Mouse (Mus musculus) embryonic stem cell, embryonic (primary cell): ENCODE data around the gene Stk17b.
"Not testable (repeated sequence)": the region's sequence is repeated elsewhere in the genome, so short reads cannot be mapped to it uniquely, and the experiment has no call there.

Experiments
- CTCF ChIA-PET, 4 experiments: fragments of 300-600 bp in 2 of 4; fragments of 350-600 bp in 2 of 4; sonication (Branson Sonifier 250); formaldehyde crosslinking; loops; one replicate each; lab custom pipeline; 2022; ENCODE audit warnings: inconsistent platforms in 2 of 4; lab: Charles Lee
- POLR2A ChIA-PET, 4 experiments: fragments of 300-600 bp in 2 of 4; fragments of 350-600 bp in 2 of 4; sonication (Branson Sonifier 250); formaldehyde crosslinking; loops; one replicate each; lab custom pipeline; 2022; ENCODE audit warnings: antibody characterized with exemption in 4 of 4, inconsistent platforms in 1 of 4; lab: Charles Lee

The Stk17b gene

GRCm38 (mm10) chr1:53795081-53795480, 10.1 kb upstream of the Stk17b start:
- ChIA-PET CTCF (no interaction called here), POLR2A (interaction anchor here in 1 of 4 experiments (1.4 kb wide), 1 partner anchor 16 kb away, joined by 3 read pairs; no protein-coding TSS in a partner anchor)

GRCm38 (mm10) chr1:53794279-53794678, 9.3 kb upstream of the Stk17b start:
- POLR2A ChIA-PET: interaction anchor here in 1 of 4 experiments (1.2 to 1.3 kb wide), 2 partner anchors 9 to 44 kb away, joined by 3 to 4 read pairs; partner anchors contain the start of gene Stk17b
- CTCF ChIA-PET: no interaction called here

- ChIA-PET POLR2A (interaction anchor here in 1 of 4 experiments (1.1 kb wide), 1 partner anchor 9 kb away, joined by 3 read pairs; no protein-coding TSS in a partner anchor), CTCF (no interaction called here)
Measured at GRCm38 (mm10) chr1:53791343-53791742, 6.3 kb upstream of the Stk17b start.

- CTCF ChIA-PET: no interaction called here
- POLR2A ChIA-PET: interaction anchor here in 3 of 4 experiments (0.7 to 2.8 kb wide), 12 partner anchors 12 to 466 kb away, joined by 3 to 12 read pairs (median 3); partner anchors contain the start of gene Ccdc150 (in 1 of the 3)
Measured at GRCm38 (mm10) chr1:53784291-53784720, 718 bp downstream of the Stk17b start.

- POLR2A ChIA-PET: interaction anchor here in 3 of 4 experiments (0.6 to 1.3 kb wide), 5 partner anchors 8 to 33 kb away, joined by 3 read pairs; no protein-coding TSS in a partner anchor
- CTCF ChIA-PET: no interaction called here
Measured at GRCm38 (mm10) chr1:53782956-53783355, 2.1 kb downstream of the Stk17b start.

GRCm38 (mm10) chr1:53782079-53782478, 2.9 kb downstream of the Stk17b start:
- CTCF ChIA-PET: no interaction called here

GRCm38 (mm10) chr1:53781311-53781710, 3.7 kb downstream of the Stk17b start:
- ChIA-PET POLR2A (interaction anchor here in 2 of 4 experiments (0.6 kb wide), 2 partner anchors 8 to 1854 kb away, joined by 3 to 7 read pairs; no protein-coding TSS in a partner anchor), CTCF (no interaction called here)

More at GRCm38 (mm10) chr1:53782079-53782478, 2.9 kb downstream of the Stk17b start:
- POLR2A ChIA-PET: no interaction called here

GRCm38 (mm10) chr1:53776176-53776905, 8.7 kb downstream of the Stk17b start:
- CTCF ChIA-PET: no interaction called here
- POLR2A ChIA-PET: interaction anchor here in 2 of 4 experiments (0.6 to 1.1 kb wide), 3 partner anchors 9 to 22 kb away, joined by 3 to 4 read pairs (median 3); no protein-coding TSS in a partner anchor

- CTCF ChIA-PET: no interaction called here
Measured at GRCm38 (mm10) chr1:53775545-53775944, 9.5 kb downstream of the Stk17b start.

GRCm38 (mm10) chr1:53775036-53775435, 10.0 kb downstream of the Stk17b start:
- CTCF ChIA-PET: no interaction called here
- POLR2A ChIA-PET: interaction anchor here in 2 of 4 experiments (1.1 to 1.5 kb wide), 4 partner anchors 8 to 25 kb away, joined by 3 to 5 read pairs (median 3); no protein-coding TSS in a partner anchor

More at GRCm38 (mm10) chr1:53775545-53775944, 9.5 kb downstream of the Stk17b start:
- POLR2A ChIA-PET: interaction anchor here in 1 of 4 experiments (1.5 kb wide), 1 partner anchor 26 kb away, joined by 5 read pairs; no protein-coding TSS in a partner anchor

- CTCF ChIA-PET: no interaction called here
- POLR2A ChIA-PET: interaction anchor here in 2 of 4 experiments (1.1 to 1.5 kb wide), 4 partner anchors 9 to 25 kb away, joined by 3 to 5 read pairs (median 3); no protein-coding TSS in a partner anchor
Measured at GRCm38 (mm10) chr1:53774571-53774970, 10.5 kb downstream of the Stk17b start.

- CTCF ChIA-PET: no interaction called here
- POLR2A ChIA-PET: interaction anchor here in 3 of 4 experiments (0.6 to 1.5 kb wide), 5 partner anchors 8 to 24 kb away, joined by 3 to 5 read pairs (median 3); no protein-coding TSS in a partner anchor
Measured at GRCm38 (mm10) chr1:53773994-53774393, 11.0 kb downstream of the Stk17b start.

- ChIA-PET POLR2A (interaction anchor here in 2 of 4 experiments (0.5 to 1.5 kb wide), 5 partner anchors 8 to 944 kb away, joined by 3 to 4 read pairs (median 3); partner anchors contain the start of gene Stk17b (in 1 of the 2)), CTCF (no interaction called here)
Measured at GRCm38 (mm10) chr1:53772967-53773366, 12.1 kb downstream of the Stk17b start.

- POLR2A ChIA-PET: interaction anchor here in 1 of 4 experiments (1.0 kb wide), 1 partner anchor 13 kb away, joined by 4 read pairs; no protein-coding TSS in a partner anchor
- CTCF ChIA-PET: no interaction called here
Measured at GRCm38 (mm10) chr1:53771476-53771875, 13.5 kb downstream of the Stk17b start.

GRCm38 (mm10) chr1:53766112-53766511, 18.9 kb downstream of the Stk17b start:
- ChIA-PET CTCF (no interaction called here), POLR2A (interaction anchor here in 1 of 4 experiments (0.7 to 1.4 kb wide), 2 partner anchors 8 to 12 kb away, joined by 3 read pairs; no protein-coding TSS in a partner anchor)

- ChIA-PET CTCF (no interaction called here), POLR2A (interaction anchor here in 2 of 4 experiments (0.7 to 1.4 kb wide), 4 partner anchors 9 to 106 kb away, joined by 3 to 4 read pairs (median 3); no protein-coding TSS in a partner anchor)
Measured at GRCm38 (mm10) chr1:53757316-53757715, 27.7 kb downstream of the Stk17b start.

GRCm38 (mm10) chr1:53753501-53753900, 31.5 kb downstream of the Stk17b start:
- POLR2A ChIA-PET: interaction anchor here in 2 of 4 experiments (0.6 to 1.6 kb wide), 4 partner anchors 12 to 31 kb away, joined by 3 to 4 read pairs (median 4); partner anchors contain the start of gene Stk17b (in 1 of the 2)
- CTCF ChIA-PET: not testable (repeated sequence)

- CTCF ChIA-PET: no interaction called here
- POLR2A ChIA-PET: interaction anchor here in 3 of 4 experiments (0.7 to 1.9 kb wide), 14 partner anchors 24 to 733 kb away, joined by 3 to 12 read pairs (median 3); partner anchors contain the start of genes Dnah7a (in 1 of the 3) and Stk17b (in 1 of the 3)
Measured at GRCm38 (mm10) chr1:53751144-53751543, 33.9 kb downstream of the Stk17b start.

GRCm38 (mm10) chr1:53750697-53751096, 34.3 kb downstream of the Stk17b start:
- POLR2A ChIA-PET: interaction anchor here in 3 of 4 experiments (0.7 to 1.9 kb wide), 21 partner anchors 11 to 1352 kb away, joined by 3 to 12 read pairs (median 3); partner anchors contain the start of genes Dnah7a (in 1 of the 3) and Stk17b (in 1 of the 3)
- CTCF ChIA-PET: not testable (repeated sequence)
